Mouse (Mus musculus) lung, adult 10 weeks (tissue): ENCODE results near the gene Olfr554. TPM values are rescaled to one million over a fixed set of nuclear protein-coding genes. Genes with fewer than 3 reads are reported as not detected.

Experiments
- polyA plus RNA-seq: library from polyadenylated mRNA; stranded (reverse); fragments of 350-450 nt; fragmentation: Illumina TruSeq; extraction: RNeasy Lipid Tissue Mini Kit (QIAGEN cat#74804); gene quantifications from one replicate; pipeline ENCODE4 v1.2.3, GENCODE M21; 2014; ENCODE audit warnings: low read depth, low replicate concordance; ENCODE audit not compliant: insufficient read depth

The Olfr554 gene
- not detected for polyA plus RNA-seq

DNA sequence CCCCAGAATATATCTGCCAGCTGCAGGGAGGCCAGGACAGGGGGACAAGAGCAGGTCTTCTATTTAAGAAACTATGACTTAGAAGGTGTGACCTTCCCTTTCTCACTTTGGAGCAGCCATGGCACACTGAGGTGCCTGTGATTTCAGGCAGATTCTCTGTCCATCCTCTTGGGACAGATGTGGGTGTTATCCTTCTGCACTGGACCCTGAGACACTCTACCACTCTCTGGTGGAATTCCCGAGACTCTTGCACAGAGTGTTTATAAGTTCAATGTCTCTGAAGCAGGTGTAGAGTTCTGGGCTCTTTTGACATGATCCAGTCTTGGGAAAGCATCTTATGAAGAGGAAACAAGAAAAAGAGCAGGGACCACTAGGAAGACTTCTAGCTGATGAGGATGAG, at the start of gene Olfr554:
Olfr554 (plus strand) TSS at position 301 of the 400 bp plus-strand sequence.

DNA sequence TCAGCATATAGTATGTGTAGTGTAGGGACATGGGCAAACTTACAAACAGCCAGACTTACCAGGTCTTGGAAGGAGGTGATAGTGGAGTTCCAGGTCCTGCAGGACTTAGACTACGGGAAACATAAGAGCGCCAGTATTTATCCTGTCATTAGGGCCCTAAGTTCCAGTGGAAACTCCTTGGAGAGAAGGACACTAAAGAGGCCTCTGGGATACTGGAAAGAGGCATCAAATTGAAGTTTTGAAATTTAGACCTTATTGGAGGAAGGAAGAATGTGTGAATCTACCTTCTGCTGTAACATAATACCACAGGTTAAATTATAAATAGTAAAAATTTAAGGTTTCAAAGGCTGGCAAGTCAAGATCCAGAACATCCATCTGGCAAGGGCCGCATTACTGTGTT, 46.4 kb upstream of the Olfr554 start, which contains the start of gene Olfr551:
Olfr551 (minus strand) TSS at position 101 of the 400 bp plus-strand sequence.

DNA sequence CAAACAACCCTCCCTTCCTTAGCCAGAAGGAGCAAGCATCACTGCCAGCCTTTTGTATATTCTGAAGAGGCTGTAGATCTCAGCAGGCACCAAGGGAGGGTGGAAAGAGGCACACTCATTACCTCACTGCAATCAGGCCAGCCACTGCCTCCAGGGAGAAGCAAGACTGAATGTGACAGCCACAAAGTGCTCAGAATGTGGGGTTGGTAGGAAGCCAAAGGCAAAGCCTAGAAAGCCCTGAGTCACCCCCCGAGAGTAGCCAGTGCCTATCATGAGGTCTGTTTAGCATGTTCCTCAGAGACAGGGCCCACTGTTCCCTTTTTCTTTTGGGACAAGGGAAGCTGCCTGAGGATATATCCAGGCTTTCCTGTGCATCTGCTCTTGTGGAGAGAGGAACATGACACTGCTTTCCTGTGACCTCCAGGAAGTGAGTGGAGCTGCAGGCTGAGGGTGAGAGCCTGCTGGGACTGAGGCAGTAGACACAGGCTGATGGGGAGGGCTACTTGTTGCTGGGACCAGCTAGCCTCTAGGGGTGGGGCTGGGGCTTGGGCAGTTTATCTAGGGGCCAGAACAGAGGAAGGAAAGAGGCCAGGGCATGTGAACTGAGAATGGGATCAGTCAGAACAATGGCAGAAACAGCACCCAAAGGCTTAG, 40.7 kb upstream of the Olfr554 start, which contains the start of gene Olfr552:
Olfr552 (plus strand) TSS at position 393 of the 654 bp plus-strand sequence.

DNA sequence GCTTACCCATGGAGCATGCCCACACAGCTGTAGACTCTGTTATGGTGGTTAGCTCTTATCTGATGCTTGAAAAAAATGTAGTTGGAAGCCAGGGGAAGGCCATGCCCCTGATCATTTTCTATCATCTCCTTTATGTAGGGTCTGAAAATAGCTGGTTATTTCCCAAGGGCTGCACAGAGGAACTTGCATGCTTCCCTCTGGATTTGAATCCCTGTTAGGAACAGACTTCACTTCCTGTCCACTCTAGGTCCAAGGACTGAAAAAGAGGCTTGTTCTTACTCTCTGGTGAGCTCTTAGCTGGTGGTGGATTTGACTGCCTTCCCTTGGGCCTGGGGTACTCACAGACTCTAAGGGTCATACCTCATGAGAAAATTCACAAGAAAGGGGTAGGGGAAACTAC, 20.1 kb upstream of the Olfr554 start, which contains the start of gene Olfr553:
Olfr553 (minus strand) TSS at position 101 of the 400 bp plus-strand sequence.

DNA sequence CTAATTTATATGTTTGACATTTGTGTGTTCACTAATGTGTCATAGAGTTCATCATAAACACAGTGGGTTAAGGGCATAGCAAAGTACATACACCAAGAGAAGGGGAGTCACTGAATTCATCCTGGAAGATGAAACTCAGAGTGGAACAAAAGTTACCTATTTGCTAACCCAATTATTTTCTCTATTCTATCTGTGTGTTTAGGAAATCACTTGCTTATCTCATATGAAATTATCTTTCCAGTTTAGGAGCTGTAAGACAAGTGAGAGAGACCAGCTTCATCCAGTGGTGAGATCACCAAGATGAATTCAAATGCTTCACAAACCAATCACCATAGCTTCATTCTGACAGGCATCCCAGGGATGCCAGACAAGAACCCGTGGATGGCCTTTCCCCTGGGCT, 20.3 kb downstream of the Olfr554 start, which contains the start of gene Olfr555:
Olfr555 (plus strand) TSS at position 301 of the 400 bp plus-strand sequence.

DNA sequence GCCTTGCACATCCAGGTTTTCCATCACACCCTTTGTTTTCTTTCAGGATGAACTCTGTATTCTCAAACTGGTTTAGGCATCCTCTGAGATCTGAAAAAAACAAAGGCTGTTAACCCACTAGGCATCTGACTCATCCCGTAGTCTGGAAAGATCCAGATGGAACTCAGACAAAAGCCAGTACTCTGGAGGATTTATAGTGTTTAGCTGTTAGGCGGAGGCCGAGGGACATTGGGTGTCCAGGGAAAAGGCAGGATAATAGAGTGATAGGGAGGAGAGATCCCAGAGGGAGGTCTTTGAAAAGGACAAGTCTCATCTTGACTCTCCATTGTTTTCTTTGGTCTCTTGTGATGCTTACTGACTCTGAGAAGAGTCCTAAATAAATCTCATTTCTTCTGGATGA, 26.4 kb downstream of the Olfr554 start, which contains the start of gene Olfr556:
Olfr556 (plus strand) TSS at position 301 of the 400 bp plus-strand sequence.

DNA sequence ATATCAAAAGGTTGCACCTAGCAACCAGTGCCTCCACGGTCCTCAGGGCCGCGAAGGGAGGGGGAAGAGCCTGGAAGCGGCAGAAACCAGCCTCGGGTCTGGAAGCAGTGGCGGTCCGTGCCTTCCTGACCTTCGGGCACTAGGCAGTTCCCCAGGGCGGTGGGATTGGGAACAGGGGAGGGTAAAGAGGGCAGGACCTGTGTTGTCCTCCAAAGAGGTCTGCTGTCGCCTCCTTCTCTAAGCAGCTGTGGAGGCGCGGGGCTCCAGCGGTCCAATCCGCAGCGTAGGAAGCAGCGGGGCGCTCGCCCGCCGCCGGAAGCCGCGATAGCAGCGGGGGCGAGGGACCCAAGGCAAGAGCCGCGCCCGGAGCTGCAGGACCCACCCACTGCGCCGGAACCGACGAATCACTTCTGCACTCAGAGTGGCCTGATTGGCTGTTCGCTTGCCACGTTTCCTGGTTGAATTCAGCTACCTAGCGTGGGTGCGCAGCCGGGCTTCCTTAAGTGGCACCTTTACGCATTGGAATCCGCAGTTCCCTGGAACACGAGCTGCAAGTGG, 48.8 kb downstream of the Olfr554 start, which contains the start of gene Trim68:
Trim68 (minus strand) TSS at position 384 of the 558 bp plus-strand sequence.

Other genes with a start within 250 kb of the Olfr554 start
- gene Rrm1, start 196.7 kb upstream of the Olfr554 start, polyA plus RNA-seq = 16.6 TPM
- not detected for gene Olfr543, start 156.8 kb upstream of the Olfr554 start, polyA plus RNA-seq
- gene Olfr544, start 150.1 kb upstream of the Olfr554 start, polyA plus RNA-seq = not detected
- not detected for gene Olfr545, start 138.9 kb upstream of the Olfr554 start, polyA plus RNA-seq
- gene Olfr547, start 103.7 kb upstream of the Olfr554 start, polyA plus RNA-seq = not detected
- gene Olfr548-ps1, start 97.5 kb upstream of the Olfr554 start, polyA plus RNA-seq = not detected
- gene Olfr549, start 88.6 kb upstream of the Olfr554 start, polyA plus RNA-seq = not detected
- gene Trim21, start 72.9 kb upstream of the Olfr554 start, polyA plus RNA-seq = 9.4 TPM
- 1.3 TPM for gene Olfr550, start 67.0 kb upstream of the Olfr554 start, polyA plus RNA-seq
- not detected for gene Olfr551, start 46.5 kb upstream of the Olfr554 start, polyA plus RNA-seq
- not detected for gene Olfr552, start 40.7 kb upstream of the Olfr554 start, polyA plus RNA-seq
- gene Olfr553, start 20.2 kb upstream of the Olfr554 start, polyA plus RNA-seq = not detected
- gene Olfr555, start 20.4 kb downstream of the Olfr554 start, polyA plus RNA-seq = not detected
- not detected for gene Olfr556, start 26.5 kb downstream of the Olfr554 start, polyA plus RNA-seq
- 7.2 TPM for gene Trim68, start 48.9 kb downstream of the Olfr554 start, polyA plus RNA-seq
- not detected for gene Olfr557, start 57.5 kb downstream of the Olfr554 start, polyA plus RNA-seq
- 0.21 TPM for gene Olfr558, start 63.8 kb downstream of the Olfr554 start, polyA plus RNA-seq
- not detected for gene Olfr33, start 80.6 kb downstream of the Olfr554 start, polyA plus RNA-seq
- gene Olfr559, start 89.1 kb downstream of the Olfr554 start, polyA plus RNA-seq = not detected
- gene Olfr560, start 120.9 kb downstream of the Olfr554 start, polyA plus RNA-seq = not detected
- not detected for gene Olfr78, start 121.0 kb downstream of the Olfr554 start, polyA plus RNA-seq
- not detected for gene Olfr561, start 132.8 kb downstream of the Olfr554 start, polyA plus RNA-seq
- gene Olfr564, start 165.0 kb downstream of the Olfr554 start, polyA plus RNA-seq = not detected
- gene Olfr566, start 220.3 kb downstream of the Olfr554 start, polyA plus RNA-seq = not detected
- gene Olfr568, start 238.7 kb downstream of the Olfr554 start, polyA plus RNA-seq = not detected